Mouse (Mus musculus): Measurements from ENCODE around the gene Slc4a11.

DNA sequence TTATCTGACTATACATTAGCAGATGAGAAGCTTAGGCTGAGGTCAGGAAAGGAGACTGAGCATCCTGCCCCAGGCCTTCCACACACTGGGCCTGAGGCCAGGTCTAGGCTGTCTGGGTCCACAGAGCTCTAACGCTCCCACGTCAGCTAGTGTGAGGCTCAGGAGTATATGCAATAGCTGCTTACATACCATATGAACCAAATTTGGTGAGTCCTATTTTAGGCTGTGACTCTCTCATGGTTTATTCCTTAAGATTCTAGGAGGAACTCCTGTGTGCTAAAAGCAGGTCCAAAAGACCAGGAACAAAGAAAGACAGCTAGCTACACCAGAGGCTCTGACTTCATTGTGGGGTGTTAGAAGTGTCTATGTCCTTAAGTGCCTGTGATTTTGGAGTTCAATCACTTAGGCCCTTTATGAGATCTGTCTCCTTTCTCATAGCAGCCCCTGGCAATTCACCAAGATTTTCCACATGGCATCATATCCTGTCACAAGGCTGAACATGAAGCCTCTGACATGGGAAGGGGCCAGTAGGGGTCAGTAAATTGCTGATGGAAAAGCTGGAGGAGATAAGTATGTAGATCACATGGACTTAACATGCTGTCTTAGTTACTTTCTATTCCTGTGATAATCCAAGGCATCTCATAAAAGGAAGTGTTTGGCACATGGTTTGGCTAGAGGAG, 31.7 kb upstream of the Slc4a11 start:
- no peak for TF ChIP-seq CTCF (IDR thresholded peaks at IDR 0.05; ENCODE audit: insufficient read depth, low read depth, low read length)
- TF ChIP-seq POLR2A (IDR thresholded peaks at IDR 0.05; ENCODE audit: insufficient read depth, low read depth, low read length): no peak
